ENCODE assay signal across 14 mouse cellular contexts in the genomic region with DNA sequence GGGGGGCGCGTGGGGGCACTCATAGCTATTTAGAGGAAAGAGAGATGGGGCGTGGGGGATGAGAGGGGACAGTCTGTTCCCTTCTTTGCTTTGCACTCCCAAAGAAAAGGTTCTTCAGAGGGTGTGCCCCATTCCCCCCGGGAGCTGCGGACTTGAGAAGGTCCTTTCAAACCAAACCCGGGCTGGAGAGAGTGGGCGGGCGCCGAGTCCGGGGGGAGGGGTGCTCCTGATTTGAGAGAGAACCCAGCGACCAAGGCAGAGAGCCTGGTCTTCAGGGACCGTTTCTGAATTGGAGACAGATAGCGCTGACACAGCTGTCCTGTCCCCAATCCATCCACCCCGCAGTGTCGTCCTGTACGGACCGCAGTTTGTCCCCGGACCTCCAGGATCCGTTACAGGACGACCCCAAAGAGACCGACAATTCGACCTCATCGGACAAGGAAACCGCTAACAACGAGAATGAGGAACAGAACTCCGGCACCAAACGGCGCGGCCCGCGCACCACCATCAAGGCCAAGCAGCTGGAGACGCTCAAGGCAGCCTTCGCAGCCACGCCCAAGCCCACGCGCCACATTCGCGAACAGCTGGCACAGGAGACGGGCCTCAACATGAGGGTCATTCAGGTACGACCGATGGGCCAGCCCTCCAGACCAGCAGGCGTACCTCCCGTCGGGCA. TPM values are rescaled to one million over a fixed set of nuclear protein-coding genes. Genes with fewer than 3 reads are reported as not detected.
DNase-seq lines count a peak whose midpoint lies in the region; ATAC-seq lines count a peak whose summit lies in the region.
"Had no signal": no experiment of that assay in that cellular context is flagged by ENCODE, and none has a peak within 500 bp of the region (broad histone marks: within the 10 kb centered on the region; RNA-seq: fewer than 3 reads in every experiment).

No protein-coding gene starts in this region.

- no peak overlapping the region for H3K27ac ChIP-seq in lung, embryonic 15.5 days
- peak overlapping the region; percentile 77 for H3K27ac ChIP-seq in forebrain, embryonic 11.5 days (ENCODE audit: low read depth, low read length)
- no peak overlapping the region for H3K27ac ChIP-seq in limb, embryonic 10.5 days
- peak overlapping the region; percentile 79 for H3K27ac ChIP-seq in neural tube, embryonic 15.5 days (replicated peaks)

- under 1% methylated on average over 44 of the region's 44 CpGs for WGBS in lung, embryonic 15.5 days
- under 1% methylated on average over 44 of the region's 44 CpGs for WGBS in forebrain, embryonic 11.5 days
- WGBS in limb, embryonic 10.5 days: under 1% methylated on average over 44 of the region's 44 CpGs
- WGBS in neural tube, embryonic 15.5 days: under 1% methylated on average over 44 of the region's 44 CpGs

- 0 out of 2 replicates have a peak overlapping the region, but pooled peaks have one; percentile 63 for H3K4me2 ChIP-seq in lung, embryonic 15.5 days
- peak overlapping the region; percentile 77 for H3K4me2 ChIP-seq in forebrain, embryonic 11.5 days (ENCODE audit: low read depth, low read length, severe bottlenecking)
- peak overlapping the region; percentile 55 for H3K4me2 ChIP-seq in neural tube, embryonic 15.5 days

- no peak for ATAC-seq in lung, embryonic 15.5 days (ENCODE audit: borderline replicate concordance, extremely low read depth, low FRiP score, low TSS enrichment)
- ATAC-seq in forebrain, embryonic 11.5 days (replicated peaks; ENCODE audit: low FRiP score): no peak
- ATAC-seq in neural tube, embryonic 15.5 days (ENCODE audit: low FRiP score): no peak

- H3K9ac ChIP-seq in lung, embryonic 15.5 days: no peak overlapping the region
- H3K9ac ChIP-seq in forebrain, embryonic 11.5 days (ENCODE audit: low read length): peak overlapping the region; percentile 76
- H3K9ac ChIP-seq in neural tube, embryonic 15.5 days (replicated peaks): peak overlapping the region; percentile 65

- peaks cover 100% of the 10 kb centered on the region for H3K27me3 ChIP-seq in lung, embryonic 15.5 days
- peaks cover 79% of the 10 kb centered on the region for H3K27me3 ChIP-seq in forebrain, embryonic 11.5 days (ENCODE audit: control insufficient read depth, insufficient read depth, low read length)
- H3K27me3 ChIP-seq in limb, embryonic 10.5 days (ENCODE audit: low read depth, poor library complexity, severe bottlenecking): peaks cover 100% of the 10 kb centered on the region
- peaks cover 79% of the 10 kb centered on the region for H3K27me3 ChIP-seq in neural tube, embryonic 15.5 days (replicated peaks)

- H3K36me3 ChIP-seq in lung, embryonic 15.5 days: no peaks in the 10 kb centered on the region
- no peaks in the 10 kb centered on the region for H3K36me3 ChIP-seq in forebrain, embryonic 11.5 days (ENCODE audit: control insufficient read depth, insufficient read depth, low read length)
- H3K36me3 ChIP-seq in limb, embryonic 10.5 days: no peaks in the 10 kb centered on the region
- H3K36me3 ChIP-seq in neural tube, embryonic 15.5 days: no peaks in the 10 kb centered on the region

- peaks cover 28% of the 10 kb centered on the region for H3K4me1 ChIP-seq in lung, embryonic 15.5 days
- peaks cover 26% of the 10 kb centered on the region for H3K4me1 ChIP-seq in forebrain, embryonic 11.5 days (replicated peaks; ENCODE audit: control insufficient read depth, insufficient read depth, low read length)
- peaks cover 42% of the 10 kb centered on the region for H3K4me1 ChIP-seq in limb, embryonic 10.5 days
- peaks cover 23% of the 10 kb centered on the region for H3K4me1 ChIP-seq in neural tube, embryonic 15.5 days

- no peaks in the 10 kb centered on the region for H3K9me3 ChIP-seq in lung, embryonic 15.5 days
- H3K9me3 ChIP-seq in forebrain, embryonic 11.5 days (ENCODE audit: control insufficient read depth, low read length): no peaks in the 10 kb centered on the region
- no peaks in the 10 kb centered on the region for H3K9me3 ChIP-seq in limb, embryonic 10.5 days (replicated peaks)
- no peaks in the 10 kb centered on the region for H3K9me3 ChIP-seq in neural tube, embryonic 15.5 days (replicated peaks)

- H3K4me3 ChIP-seq in lung, embryonic 15.5 days: peak overlapping the region; percentile 38; the same call in 1 of the 2 replicates
- peak overlapping the region; percentile 52 for H3K4me3 ChIP-seq in forebrain, embryonic 11.5 days (ENCODE audit: low read depth, low read length)
- no peak overlapping the region; the same call in 1 of the 2 replicates for H3K4me3 ChIP-seq in limb, embryonic 10.5 days
- peak overlapping the region; percentile 54 for H3K4me3 ChIP-seq in neural tube, embryonic 15.5 days (replicated peaks)

- no peak for DNase-seq in lung, postnatal 36 days
- peak; percentile 72 for DNase-seq in forebrain, embryonic 11.5 days (ENCODE audit: low spot score)
- peak; percentile 58 for DNase-seq in limb, embryonic 10.5 days (ENCODE audit: low spot score)
- no peak for DNase-seq in urinary bladder, adult 2 months (ENCODE audit: low spot score)
- DNase-seq in layer of hippocampus, postnatal 14 days (ENCODE audit: low spot score in 2 of 2): no peak
- no peak for DNase-seq in kidney, postnatal 4 days
- DNase-seq: adrenal gland, postnatal 14 days; heart, adult 18-20 months; kidney, postnatal 36 days had no signal

RNA-seq across cellular contexts. Expression of a gene that starts 3.6 kb away (rescaled TPM):
- 0.05 TPM in 1 of 2 replicates, not detected in the other for polyA plus RNA-seq in lung, embryonic 15.5 days (2015; fragmentation: Nextera tagmentation; extraction: Ambion mirVana)
- polyA plus RNA-seq in forebrain, embryonic 11.5 days (2014; fragmentation: Nextera tagmentation; extraction: Ambion mirVana): 22.7 and 25.2 TPM in 2 replicates
- polyA plus RNA-seq in limb, embryonic 10.5 days (2016; fragmentation: Nextera tagmentation; extraction: Ambion mirVana): not detected in 2 replicates
- 18.7 and 22.4 TPM in 2 replicates for polyA plus RNA-seq in neural tube, embryonic 15.5 days (2015; fragmentation: Nextera tagmentation; extraction: Ambion mirVana)
- not detected in 2 replicates for polyA plus RNA-seq in urinary bladder, adult 2 months (2012; rRNA removed)
- total RNA-seq in layer of hippocampus, postnatal 14 days (2021): under 1 TPM; 0.32 to 0.41 TPM
- total RNA-seq: adrenal gland, postnatal 14 days; CH12.LX; heart, adult 18-20 months had no signal
- polyA plus RNA-seq: cortical plate, adult 2 months had no signal

RNA-seq across cellular contexts. Expression of a gene that starts 37.5 kb away (rescaled TPM):
- 7.3 and 7.6 TPM in 2 replicates for polyA plus RNA-seq in lung, embryonic 15.5 days (2015; fragmentation: Nextera tagmentation; extraction: Ambion mirVana)
- polyA plus RNA-seq in forebrain, embryonic 11.5 days (2014; fragmentation: Nextera tagmentation; extraction: Ambion mirVana): 4.5 and 6.0 TPM in 2 replicates
- polyA plus RNA-seq in limb, embryonic 10.5 days (2016; fragmentation: Nextera tagmentation; extraction: Ambion mirVana): 5.2 and 5.6 TPM in 2 replicates
- 7.9 TPM in 2 replicates for polyA plus RNA-seq in neural tube, embryonic 15.5 days (2015; fragmentation: Nextera tagmentation; extraction: Ambion mirVana)
- polyA plus RNA-seq in urinary bladder, adult 2 months (2012; rRNA removed): 7.4 and 8.4 TPM in 2 replicates
- total RNA-seq in layer of hippocampus, postnatal 14 days (2021): 1 to 10 TPM; 7.1 to 8.7 TPM

RNA-seq across cellular contexts. Expression of a gene that starts 41.2 kb away (rescaled TPM):
- polyA plus RNA-seq in lung, embryonic 15.5 days (2015; fragmentation: Nextera tagmentation; extraction: Ambion mirVana): not detected in 2 replicates
- not detected in 2 replicates for polyA plus RNA-seq in forebrain, embryonic 11.5 days (2014; fragmentation: Nextera tagmentation; extraction: Ambion mirVana)
- polyA plus RNA-seq in limb, embryonic 10.5 days (2016; fragmentation: Nextera tagmentation; extraction: Ambion mirVana): not detected in 2 replicates
- polyA plus RNA-seq in neural tube, embryonic 15.5 days (2015; fragmentation: Nextera tagmentation; extraction: Ambion mirVana): not detected in 2 replicates
- polyA plus RNA-seq in urinary bladder, adult 2 months (2012; rRNA removed): not detected in 2 replicates
- total RNA-seq in layer of hippocampus, postnatal 14 days (2021): not detected
- total RNA-seq: CH12.LX had no signal
- polyA plus RNA-seq: liver, embryonic 11.5 days had no signal

Comparison
In these comparisons a context has a peak if more than half of its experiments do, and no peak if none do; other contexts are left out.
1. H3K27ac ChIP-seq: peak in forebrain, embryonic 11.5 days (single experiment) and neural tube, embryonic 15.5 days (single experiment); none in lung, embryonic 15.5 days (single experiment) and limb, embryonic 10.5 days (single experiment).
2. DNase-seq: peak in forebrain, embryonic 11.5 days (single experiment) and limb, embryonic 10.5 days (single experiment); none in lung, postnatal 36 days (single experiment), urinary bladder, adult 2 months (single experiment), layer of hippocampus, postnatal 14 days (0 of 2) and kidney, postnatal 4 days (0 of 2).
3. RNA of a gene that starts 3.6 kb away (polyA plus RNA-seq): 22.7 to 25.2 TPM in forebrain, embryonic 11.5 days and 18.7 to 22.4 TPM in neural tube, embryonic 15.5 days; 0.05 TPM in lung, embryonic 15.5 days, not detected in limb, embryonic 10.5 days and not detected in urinary bladder, adult 2 months; every median in the first group is over 10 times any median in the second.
4. Peak in every context shown above with its lines, with median percentiles within 50 percentile points of each other: H3K4me2 ChIP-seq.